Mouse (Mus musculus) E14TG2a.4 (cell line): Measurements from ENCODE around the gene Borcs8.
A peak's percentile ranks its signal among the peaks of the same experiment; 100 is the strongest.

Experiments
- CTCF ChIP-seq: conservative IDR thresholded peaks from 2 replicates; pipeline ENCODE4 v1.5.1; 2014; ENCODE audit warnings: low read length
- NANOG ChIP-seq: IDR thresholded peaks from 2 replicates; pipeline ENCODE4 v1.6.1; 2014; ENCODE audit warnings: borderline replicate concordance, low read length, mixed read lengths

GRCm38 (mm10) chr8:70122863-70123262 lies 16.4 kb upstream of the Borcs8 start:
- TF ChIP-seq CTCF, result peak; percentile 59
- TF ChIP-seq NANOG, result no peak
